In genomic region chr12:53251701-53252181, GRCm38 (mm10) we compare ENCODE assay signal across 8 mouse cellular contexts. TPM values are rescaled to one million over a fixed set of nuclear protein-coding genes. Genes with fewer than 3 reads are reported as not detected.
DNase-seq lines count a peak whose midpoint lies in the region; ATAC-seq lines count a peak whose summit lies in the region.

No protein-coding gene starts in this region.

- H3K4me2 ChIP-seq in forebrain, embryonic 14.5 days (ENCODE audit: low read length): peak overlapping the region; percentile 72
- peak overlapping the region; percentile 80 for H3K4me2 ChIP-seq in intestine, embryonic 14.5 days (ENCODE audit: low read length)
- H3K4me2 ChIP-seq in neural tube, embryonic 13.5 days: peak overlapping the region; percentile 71

- no peaks in the 10 kb centered on the region for H3K36me3 ChIP-seq in forebrain, embryonic 14.5 days (ENCODE audit: control insufficient read depth, insufficient read depth, low read length)
- H3K36me3 ChIP-seq in intestine, embryonic 14.5 days (ENCODE audit: control insufficient read depth, insufficient read depth, low read length): no peaks in the 10 kb centered on the region
- H3K36me3 ChIP-seq in neural tube, embryonic 13.5 days: no peaks in the 10 kb centered on the region

- ATAC-seq in forebrain, embryonic 14.5 days: peak; percentile 19
- ATAC-seq in intestine, embryonic 14.5 days (replicated peaks; ENCODE audit: low FRiP score, low TSS enrichment, low read depth): no peak
- ATAC-seq in neural tube, embryonic 13.5 days (ENCODE audit: low read depth): peak; percentile 21; the same call in 1 of the 2 replicates

- WGBS in forebrain, embryonic 14.5 days: 0% methylated on average over 10 of the region's 11 CpGs
- WGBS in intestine, embryonic 14.5 days: 1% methylated on average over 11 of the region's 11 CpGs
- WGBS in neural tube, embryonic 13.5 days: 0% methylated on average over 10 of the region's 11 CpGs

- peak overlapping the region; percentile 82 for H3K4me3 ChIP-seq in forebrain, embryonic 14.5 days (ENCODE audit: low read depth, low read length)
- H3K4me3 ChIP-seq in intestine, embryonic 14.5 days (ENCODE audit: low read depth, low read length): peak overlapping the region; percentile 70
- peak overlapping the region; percentile 84 for H3K4me3 ChIP-seq in neural tube, embryonic 13.5 days

- no peaks in the 10 kb centered on the region for H3K27me3 ChIP-seq in forebrain, embryonic 14.5 days (replicated peaks; ENCODE audit: control insufficient read depth, insufficient read depth, low read length)
- H3K27me3 ChIP-seq in intestine, embryonic 14.5 days (replicated peaks; ENCODE audit: control insufficient read depth, insufficient read depth, low read length): peaks cover 48% of the 10 kb centered on the region
- peaks cover 8% of the 10 kb centered on the region; the same call in 1 of the 2 replicates for H3K27me3 ChIP-seq in neural tube, embryonic 13.5 days

- intact Hi-C loops in left cerebral cortex, postnatal 4 days (cut with DNase I): loop anchor here (5.0 kb wide), 2 partner anchors 334 to 811 kb away; no protein-coding TSS in a partner anchor

- peaks cover 21% of the 10 kb centered on the region for H3K4me1 ChIP-seq in forebrain, embryonic 14.5 days (ENCODE audit: control insufficient read depth, insufficient read depth, low read length)
- H3K4me1 ChIP-seq in intestine, embryonic 14.5 days (replicated peaks; ENCODE audit: control insufficient read depth, insufficient read depth, low read length): peaks cover 27% of the 10 kb centered on the region
- H3K4me1 ChIP-seq in neural tube, embryonic 13.5 days (replicated peaks): peaks cover 59% of the 10 kb centered on the region

- no peaks in the 10 kb centered on the region for H3K9me3 ChIP-seq in forebrain, embryonic 14.5 days (replicated peaks; ENCODE audit: control insufficient read depth, low read length)
- H3K9me3 ChIP-seq in intestine, embryonic 14.5 days (ENCODE audit: control insufficient read depth, low read length): no peaks in the 10 kb centered on the region
- no peaks in the 10 kb centered on the region for H3K9me3 ChIP-seq in neural tube, embryonic 13.5 days

- peak; percentile 9 for DNase-seq in cerebellum, adult 8-10 months
- DNase-seq in cerebellum, postnatal 36 days: no peak
- DNase-seq in adipocyte (ENCODE audit: low spot score): peak; percentile 47
- DNase-seq in forebrain, embryonic 14.5 days (ENCODE audit: low spot score): peak; percentile 77
- DNase-seq in intestine, embryonic 14.5 days (ENCODE audit: low spot score): peak; percentile 73
- peak; percentile 31 for DNase-seq in left cerebral cortex, postnatal 4 days
- DNase-seq in spleen, postnatal 4 days (ENCODE audit: low spot score in 2 of 2): no peak

- peak overlapping the region; percentile 51 for H3K9ac ChIP-seq in forebrain, embryonic 14.5 days (ENCODE audit: low read length)
- no peak overlapping the region for H3K9ac ChIP-seq in intestine, embryonic 14.5 days (ENCODE audit: low read length)
- H3K9ac ChIP-seq in neural tube, embryonic 13.5 days: peak overlapping the region; percentile 99

- H3K27ac ChIP-seq in forebrain, embryonic 14.5 days (ENCODE audit: low read depth, low read length): peak overlapping the region; percentile 98
- no peak overlapping the region for H3K27ac ChIP-seq in intestine, embryonic 14.5 days (ENCODE audit: low read depth)
- H3K27ac ChIP-seq in neural tube, embryonic 13.5 days (replicated peaks): peak overlapping the region; percentile 99

RNA-seq across cellular contexts. Expression of gene Npas3, which starts 3.3 kb away (rescaled TPM):
- polyA plus RNA-seq in forebrain, embryonic 14.5 days (2014; fragmentation: Nextera tagmentation; extraction: Ambion mirVana): 11.9 and 12.9 TPM in 2 replicates
- 3.5 and 3.7 TPM in 2 replicates for polyA plus RNA-seq in intestine, embryonic 14.5 days (2014; fragmentation: Nextera tagmentation; extraction: Ambion mirVana)
- total RNA-seq in left cerebral cortex, postnatal 4 days (2021): 10 to 100 TPM; 43.7 to 47.4 TPM
- polyA plus RNA-seq in neural tube, embryonic 13.5 days (2015; fragmentation: Nextera tagmentation; extraction: Ambion mirVana): 19.3 and 21.8 TPM in 2 replicates

Comparison
In these comparisons a context has a peak if more than half of its experiments do, and no peak if none do; other contexts are left out.
1. DNase-seq: peak in cerebellum, adult 8-10 months (single experiment), adipocyte (single experiment), forebrain, embryonic 14.5 days (single experiment), intestine, embryonic 14.5 days (single experiment) and left cerebral cortex, postnatal 4 days (single experiment); none in cerebellum, postnatal 36 days (0 of 2) and spleen, postnatal 4 days (0 of 2).
2. Peak in every context shown above with its lines, with median percentiles within 50 percentile points of each other: H3K4me2 ChIP-seq and H3K4me3 ChIP-seq.